In genomic region chr8:70724216-70724615, GRCm38 (mm10) we compare ENCODE assay signal across 22 mouse cellular contexts. TPM values are rescaled to one million over a fixed set of nuclear protein-coding genes. Genes with fewer than 3 reads are reported as not detected.
DNase-seq lines count a peak whose midpoint lies in the region; ATAC-seq and TF ChIP-seq lines count a peak whose summit lies in the region.
"Had no signal": no experiment of that assay in that cellular context is flagged by ENCODE, and none has a peak within 500 bp of the region (broad histone marks: within the 10 kb centered on the region; RNA-seq: fewer than 3 reads in every experiment).

No protein-coding gene starts in this region.

- H3K4me3 ChIP-seq in heart, embryonic 10.5 days: no peak overlapping the region
- peak overlapping the region; percentile 2; the same call in 1 of the 2 replicates for H3K4me3 ChIP-seq in ES-Bruce4 (ENCODE audit: low read depth, low read length)
- H3K4me3 ChIP-seq in liver, embryonic 14.5 days (ENCODE audit: insufficient read depth in 1 of 2, low read depth in 2 of 2, low read length in 2 of 2): no peak overlapping the region
- H3K4me3 ChIP-seq: embryonic facial prominence, embryonic 15.5 days; hindbrain, embryonic 12.5 days; left cerebral cortex, adult 2 months; limb, embryonic 10.5 days; lung, embryonic 15.5 days had no signal

- TF ChIP-seq CTCF in ES-Bruce4 (IDR thresholded peaks at IDR 0.05; ENCODE audit: low read depth, low read length): no peak
- no peak for TF ChIP-seq CTCF in liver, embryonic 14.5 days (IDR thresholded peaks at IDR 0.05; ENCODE audit: low read depth)

- H3K4me1 ChIP-seq in heart, embryonic 10.5 days: peaks cover 13% of the 10 kb centered on the region; the same call in 1 of the 2 replicates
- H3K4me1 ChIP-seq in ES-Bruce4 (ENCODE audit: control insufficient read depth, insufficient read depth, low read length): no peaks in the 10 kb centered on the region
- no peaks in the 10 kb centered on the region for H3K4me1 ChIP-seq in liver, embryonic 14.5 days (replicated peaks; ENCODE audit: control insufficient read depth in 2 of 2, insufficient read depth in 2 of 2, low read length in 1 of 2)
- H3K4me1 ChIP-seq: embryonic facial prominence, embryonic 15.5 days; hindbrain, embryonic 12.5 days; lung, embryonic 15.5 days had no signal

- no peaks in the 10 kb centered on the region for H3K9me3 ChIP-seq in heart, embryonic 10.5 days
- no peaks in the 10 kb centered on the region for H3K9me3 ChIP-seq in ES-Bruce4 (replicated peaks; ENCODE audit: control insufficient read depth, insufficient read depth, low read length, poor library complexity, severe bottlenecking)
- H3K9me3 ChIP-seq in liver, embryonic 14.5 days (ENCODE audit: control insufficient read depth, low read length): no peaks in the 10 kb centered on the region
- H3K9me3 ChIP-seq: embryonic facial prominence, embryonic 15.5 days; hindbrain, embryonic 12.5 days; limb, embryonic 10.5 days; lung, embryonic 15.5 days had no signal

- TF ChIP-seq POLR2A in ES-Bruce4 (IDR thresholded peaks at IDR 0.05; ENCODE audit: insufficient read depth, low read length): no peak

- no peak for DNase-seq in heart, embryonic 10.5 days (ENCODE audit: low spot score)
- no peak for DNase-seq in heart, adult 9 months (ENCODE audit: low spot score in 2 of 2)
- DNase-seq in kidney, postnatal 4 days: peak; percentile 39 to 61
- no peak for DNase-seq in kidney, adult 8-10 months
- DNase-seq in liver, embryonic 14.5 days (ENCODE audit: low read depth in 3 of 3, low spot score in 3 of 3): no peak
- DNase-seq in urinary bladder, postnatal 14 days (ENCODE audit: low spot score): no peak
- DNase-seq: cerebellum, adult 11 months; cerebellum, postnatal 14 days; embryo, embryonic 11 days; heart, adult 18-20 months; midbrain, embryonic 14.5 days; thymus, adult 18-20 months had no signal

- no peaks in the 10 kb centered on the region for H3K36me3 ChIP-seq in heart, embryonic 10.5 days
- H3K36me3 ChIP-seq in ES-Bruce4 (ENCODE audit: control insufficient read depth, insufficient read depth, low read length, poor library complexity, severe bottlenecking): no peaks in the 10 kb centered on the region
- H3K36me3 ChIP-seq in liver, embryonic 14.5 days (replicated peaks; ENCODE audit: control insufficient read depth, insufficient read depth, low read depth): no peaks in the 10 kb centered on the region
- H3K36me3 ChIP-seq: embryonic facial prominence, embryonic 15.5 days; hindbrain, embryonic 12.5 days; limb, embryonic 10.5 days; lung, embryonic 15.5 days had no signal

- TF ChIP-seq EP300 in ES-Bruce4 (IDR thresholded peaks at IDR 0.05; ENCODE audit: insufficient read depth, low read depth, low read length): no peak
- no peak for TF ChIP-seq EP300 in liver, embryonic 14.5 days (IDR thresholded peaks at IDR 0.05; ENCODE audit: low read depth)

- H3K4me2 ChIP-seq in liver, embryonic 14.5 days (ENCODE audit: low read depth): peak overlapping the region; percentile 16; the same call in 1 of the 2 replicates
- H3K4me2 ChIP-seq: embryonic facial prominence, embryonic 15.5 days; hindbrain, embryonic 12.5 days; lung, embryonic 15.5 days had no signal

- H3K27ac ChIP-seq in heart, embryonic 10.5 days: peak overlapping the region; percentile 24; the same call in 1 of the 2 replicates
- H3K27ac ChIP-seq in ES-Bruce4 (ENCODE audit: insufficient read depth, low read length): no peak overlapping the region
- peak overlapping the region; percentile 5; the same call in 1 of the 2 replicates for H3K27ac ChIP-seq in liver, embryonic 14.5 days
- H3K27ac ChIP-seq: embryonic facial prominence, embryonic 15.5 days; hindbrain, embryonic 12.5 days; left cerebral cortex, adult 2 months; limb, embryonic 10.5 days; lung, embryonic 15.5 days had no signal

- peaks cover 61% of the 10 kb centered on the region for H3K27me3 ChIP-seq in heart, embryonic 10.5 days (ENCODE audit: insufficient read depth, poor library complexity, severe bottlenecking)
- H3K27me3 ChIP-seq in ES-Bruce4 (ENCODE audit: control insufficient read depth, insufficient read depth, low read length, poor library complexity, severe bottlenecking): no peaks in the 10 kb centered on the region
- H3K27me3 ChIP-seq in liver, embryonic 14.5 days (ENCODE audit: control insufficient read depth, insufficient read depth, low read length): peaks cover 20% of the 10 kb centered on the region

- H3K9ac ChIP-seq in ES-Bruce4 (ENCODE audit: low read depth, poor library complexity, severe bottlenecking): no peak overlapping the region
- no peak overlapping the region for H3K9ac ChIP-seq in liver, embryonic 14.5 days (replicated peaks)
- H3K9ac ChIP-seq: embryonic facial prominence, embryonic 15.5 days; hindbrain, embryonic 12.5 days; lung, embryonic 15.5 days had no signal

- WGBS in heart, embryonic 10.5 days: 69% methylated on average over 12 of the region's 12 CpGs
- WGBS in liver, embryonic 14.5 days (ENCODE audit: insufficient replicate concordance): 57% methylated on average over 12 of the region's 12 CpGs

- no peak for ATAC-seq in liver, embryonic 14.5 days (ENCODE audit: insufficient read depth)
- ATAC-seq: forebrain, embryonic 14.5 days; intestine, postnatal 0 days had no signal

RNA-seq across cellular contexts. Expression of gene Pde4c, which starts 0.7 kb away (rescaled TPM):
- polyA plus RNA-seq in heart, embryonic 10.5 days (2016; fragmentation: Nextera tagmentation; extraction: Ambion mirVana): 0.45 and 0.48 TPM in 2 replicates
- 1.9 and 2.3 TPM in 2 replicates for polyA plus RNA-seq in ES-Bruce4 (2011; ENCODE audit: insufficient read depth, insufficient read length, low read depth, missing spikeins)
- 1.6 TPM in 2 replicates for polyA plus RNA-seq in liver, embryonic 14.5 days (2012; rRNA removed)
- 0.34 and 0.74 TPM in 2 replicates for polyA plus RNA-seq in liver, embryonic 14.5 days (2014; fragmentation: Nextera tagmentation; extraction: Ambion mirVana)
- polyA plus RNA-seq: forebrain, embryonic 14.5 days had no signal

RNA-seq across cellular contexts. Expression of gene Gm3336, which starts 5.9 kb away (rescaled TPM):
- not detected in 2 replicates for polyA plus RNA-seq in heart, embryonic 10.5 days (2016; fragmentation: Nextera tagmentation; extraction: Ambion mirVana)
- 0.99 and 2.5 TPM in 2 replicates for polyA plus RNA-seq in ES-Bruce4 (2011; ENCODE audit: insufficient read depth, insufficient read length, low read depth, missing spikeins)
- 0.04 TPM in 1 of 2 replicates, not detected in the other for polyA plus RNA-seq in liver, embryonic 14.5 days (2012; rRNA removed)
- polyA plus RNA-seq in liver, embryonic 14.5 days (2014; fragmentation: Nextera tagmentation; extraction: Ambion mirVana): 0.11 TPM in 2 replicates
- polyA plus RNA-seq: brain, embryonic 14.5 days; embryonic facial prominence, embryonic 15.5 days; forebrain, embryonic 14.5 days; heart, embryonic 16.5 days; hindbrain, embryonic 12.5 days; limb, embryonic 10.5 days; lung, embryonic 15.5 days; midbrain, embryonic 14.5 days had no signal

RNA-seq across cellular contexts. Expression of gene Iqcn, which starts 21.0 kb away (rescaled TPM):
- polyA plus RNA-seq in heart, embryonic 10.5 days (2016; fragmentation: Nextera tagmentation; extraction: Ambion mirVana): not detected in 2 replicates
- not detected in 2 replicates for polyA plus RNA-seq in ES-Bruce4 (2011; ENCODE audit: insufficient read depth, insufficient read length, low read depth, missing spikeins)
- polyA plus RNA-seq in liver, embryonic 14.5 days (2012; rRNA removed): not detected in 2 replicates
- not detected in 2 replicates for polyA plus RNA-seq in liver, embryonic 14.5 days (2014; fragmentation: Nextera tagmentation; extraction: Ambion mirVana)
- polyA plus RNA-seq: hindbrain, embryonic 12.5 days; intestine, postnatal 0 days; limb, embryonic 10.5 days had no signal

RNA-seq across cellular contexts. Expression of gene Jund, which starts 25.5 kb away (rescaled TPM):
- 76.3 and 116 TPM in 2 replicates for polyA plus RNA-seq in heart, embryonic 10.5 days (2016; fragmentation: Nextera tagmentation; extraction: Ambion mirVana)
- polyA plus RNA-seq in ES-Bruce4 (2011; ENCODE audit: insufficient read depth, insufficient read length, low read depth, missing spikeins): 56.6 and 66.4 TPM in 2 replicates
- polyA plus RNA-seq in liver, embryonic 14.5 days (2012; rRNA removed): 28.4 and 29.4 TPM in 2 replicates
- 20.3 and 21.8 TPM in 2 replicates for polyA plus RNA-seq in liver, embryonic 14.5 days (2014; fragmentation: Nextera tagmentation; extraction: Ambion mirVana)

RNA-seq across cellular contexts. Expression of gene Rab3a, which starts 30.3 kb away (rescaled TPM):
- polyA plus RNA-seq in heart, embryonic 10.5 days (2016; fragmentation: Nextera tagmentation; extraction: Ambion mirVana): 11.2 and 14.2 TPM in 2 replicates
- polyA plus RNA-seq in ES-Bruce4 (2011; ENCODE audit: insufficient read depth, insufficient read length, low read depth, missing spikeins): 6.2 and 6.3 TPM in 2 replicates
- polyA plus RNA-seq in liver, embryonic 14.5 days (2012; rRNA removed): 2.7 and 3.2 TPM in 2 replicates
- 1.6 and 2.4 TPM in 2 replicates for polyA plus RNA-seq in liver, embryonic 14.5 days (2014; fragmentation: Nextera tagmentation; extraction: Ambion mirVana)

Comparison
In these comparisons a context has a peak if more than half of its experiments do, and no peak if none do; other contexts are left out.
1. DNase-seq: peak in kidney, postnatal 4 days (2 of 2); none in heart, embryonic 10.5 days (single experiment), heart, adult 9 months (0 of 2), kidney, adult 8-10 months (0 of 2), liver, embryonic 14.5 days (0 of 3) and urinary bladder, postnatal 14 days (single experiment).